Mouse (Mus musculus) midbrain, embryonic 16.5 days (tissue): ENCODE data around the gene Ky. TPM values are rescaled to one million over a fixed set of nuclear protein-coding genes. Genes with fewer than 3 reads are reported as not detected.

Experiments
- ATAC-seq: fragments of 200-750 bp; cut with Nextera tagmentation; 2 replicates; pipeline ENCODE4 v1.8.0; 2017; ENCODE audit warnings: moderate TSS enrichment
- H3K27ac ChIP-seq: fragments of 300-500 bp; sonication (generic); 2 replicates; pipeline ENCODE4 v1.5.1; 2014; ENCODE audit warnings: mild to moderate bottlenecking, low read length, mixed read lengths
- H3K27me3 ChIP-seq: fragments of 300-500 bp; sonication (generic); 2 replicates; pipeline ENCODE4 v1.6.1; 2014; ENCODE audit warnings: low read depth, low read length, mixed read lengths; ENCODE audit not compliant: control insufficient read depth, insufficient read depth
- H3K36me3 ChIP-seq: fragments of 300-500 bp; sonication (generic); 2 replicates; pipeline ENCODE4 v1.6.1; 2014; ENCODE audit warnings: mild to moderate bottlenecking, low read length, moderate library complexity, mixed read lengths; ENCODE audit not compliant: control insufficient read depth, insufficient read depth
- H3K4me1 ChIP-seq: fragments of 300-500 bp; sonication (generic); 2 replicates; pipeline ENCODE4 v1.6.1; 2014; ENCODE audit warnings: mild to moderate bottlenecking, low read length, mixed read lengths; ENCODE audit not compliant: control insufficient read depth, insufficient read depth
- H3K4me2 ChIP-seq: fragments of 300-500 bp; sonication (generic); 2 replicates; pipeline ENCODE4 v1.6.1; 2014; ENCODE audit warnings: mild to moderate bottlenecking, low read length, mixed read lengths
- H3K4me3 ChIP-seq: fragments of 300-500 bp; sonication (generic); 2 replicates; pipeline ENCODE4 v1.5.1; 2014; ENCODE audit warnings: low read depth, mild to moderate bottlenecking, low read length, moderate library complexity, mixed read lengths
- H3K9ac ChIP-seq: fragments of 300-500 bp; sonication (generic); 2 replicates; pipeline ENCODE4 v1.6.1; 2014; ENCODE audit warnings: low read depth, low read length, mixed read lengths
- H3K9me3 ChIP-seq: fragments of 300-500 bp; sonication (generic); replicated peaks from 2 replicates; pipeline ENCODE4 v1.6.1; 2014; ENCODE audit warnings: mild to moderate bottlenecking, low read length, mixed read lengths; ENCODE audit not compliant: control insufficient read depth, poor library complexity, severe bottlenecking
- WGBS: fragments of 180-500 bp; shearing (Covaris S2); extraction: QIAGEN DNeasy Blood & Tissue Kit; methylation state at CpG from one replicate; pipeline ENCODE4 v1.1.7; 2014; 5-methylcytosine and 5-hydroxymethylcytosine counted together
- polyA plus RNA-seq: library from polyadenylated mRNA; unstranded; fragments of >200 nt; fragmentation: Nextera tagmentation; extraction: Ambion mirVana; gene quantifications from 2 replicates; pipeline ENCODE4 v1.2.1, GENCODE M21; 2015

The Ky gene
- polyA plus RNA-seq, 1 experiment from 2014 or later: 0.90 TPM

DNA sequence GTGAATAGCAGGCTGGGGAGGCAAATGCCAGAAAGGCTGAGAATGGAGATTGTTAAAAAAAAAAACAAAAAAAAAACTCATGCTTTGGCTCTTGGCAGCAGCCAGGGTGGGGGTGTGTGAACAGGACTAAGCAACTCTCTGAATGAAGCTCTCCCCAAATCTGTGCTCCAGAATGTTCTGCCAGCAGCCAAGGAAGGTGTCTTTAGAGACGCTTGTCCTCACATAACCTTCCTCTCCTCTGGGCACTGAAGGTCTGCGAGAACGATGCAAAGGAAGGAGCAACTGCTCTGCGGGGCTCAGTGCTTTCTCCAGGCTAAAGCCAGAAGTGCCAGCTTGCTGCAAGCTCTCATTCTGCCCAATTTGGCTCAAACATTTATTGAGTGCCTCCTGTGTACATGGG is 6.3 kb upstream of the Ky start:
- WGBS: 92% methylated on average over 4 of the region's 4 CpGs
- Histone ChIP-seq H3K27me3 (no peaks in the 10 kb centered on the region), H3K36me3 (no peaks in the 10 kb centered on the region), H3K9me3 (no peaks in the 10 kb centered on the region), H3K4me1 (no peaks in the 10 kb centered on the region), H3K4me2 (no peak overlapping the region), H3K27ac (no peak overlapping the region), H3K4me3 (no peak overlapping the region), H3K9ac (no peak overlapping the region)
- ATAC-seq: no peak

DNA sequence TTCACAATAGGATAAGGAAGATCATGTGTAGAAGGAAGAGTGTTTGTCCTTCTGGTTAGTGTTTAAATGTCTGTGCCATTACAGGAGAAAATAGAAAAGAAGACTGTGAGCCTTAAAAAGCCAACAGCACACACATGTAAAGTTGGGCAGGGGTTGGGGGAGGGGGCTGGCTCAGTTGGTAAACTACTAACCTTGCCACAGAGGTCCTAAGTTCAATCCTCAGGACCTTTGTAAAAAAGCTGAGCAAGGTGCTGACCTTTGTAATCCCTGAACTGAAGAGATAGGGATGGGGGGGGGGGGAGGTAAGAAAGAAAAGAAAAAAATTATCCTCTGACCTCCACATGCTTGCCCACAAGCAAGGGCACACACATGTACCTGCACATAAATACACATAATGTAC is 5.8 kb upstream of the Ky start:
- Histone ChIP-seq H3K9ac (no peak overlapping the region), H3K4me1 (no peaks in the 10 kb centered on the region), H3K27me3 (no peaks in the 10 kb centered on the region), H3K4me3 (no peak overlapping the region), H3K27ac (no peak overlapping the region), H3K36me3 (no peaks in the 10 kb centered on the region), H3K9me3 (no peaks in the 10 kb centered on the region), H3K4me2 (no peak overlapping the region)
- ATAC-seq: no peak

DNA sequence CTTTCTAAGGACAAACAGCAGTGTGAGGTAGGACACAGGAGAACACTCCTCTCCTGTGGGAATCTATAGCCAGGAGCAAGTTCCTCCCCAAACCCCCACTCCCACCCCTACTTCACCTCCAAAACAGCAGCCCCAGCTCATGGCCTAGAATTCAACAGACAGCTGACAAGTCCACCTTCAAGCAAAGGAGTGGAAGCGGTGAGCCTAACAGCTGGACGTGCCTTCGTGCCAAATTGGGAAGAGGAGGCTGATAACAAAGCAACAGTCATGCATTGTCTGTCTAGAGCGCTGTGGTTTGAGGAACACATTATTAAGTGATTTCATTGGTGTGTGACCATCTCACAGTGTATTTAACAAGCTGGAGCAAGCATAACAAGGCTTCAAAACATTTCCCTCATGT is 4.4 kb upstream of the Ky start:
- no peak overlapping the region for H3K27ac ChIP-seq
- no peak overlapping the region for H3K9ac ChIP-seq
- H3K4me1 ChIP-seq: peaks cover 3% of the 10 kb centered on the region; the same call in 1 of the 2 replicates
- H3K36me3 ChIP-seq: no peaks in the 10 kb centered on the region
- H3K9me3 ChIP-seq: no peaks in the 10 kb centered on the region
- 55% methylated on average over 4 of the region's 4 CpGs for WGBS
- no peaks in the 10 kb centered on the region for H3K27me3 ChIP-seq
- H3K4me2 ChIP-seq: no peak overlapping the region
- no peak overlapping the region for H3K4me3 ChIP-seq
- ATAC-seq: no peak

DNA sequence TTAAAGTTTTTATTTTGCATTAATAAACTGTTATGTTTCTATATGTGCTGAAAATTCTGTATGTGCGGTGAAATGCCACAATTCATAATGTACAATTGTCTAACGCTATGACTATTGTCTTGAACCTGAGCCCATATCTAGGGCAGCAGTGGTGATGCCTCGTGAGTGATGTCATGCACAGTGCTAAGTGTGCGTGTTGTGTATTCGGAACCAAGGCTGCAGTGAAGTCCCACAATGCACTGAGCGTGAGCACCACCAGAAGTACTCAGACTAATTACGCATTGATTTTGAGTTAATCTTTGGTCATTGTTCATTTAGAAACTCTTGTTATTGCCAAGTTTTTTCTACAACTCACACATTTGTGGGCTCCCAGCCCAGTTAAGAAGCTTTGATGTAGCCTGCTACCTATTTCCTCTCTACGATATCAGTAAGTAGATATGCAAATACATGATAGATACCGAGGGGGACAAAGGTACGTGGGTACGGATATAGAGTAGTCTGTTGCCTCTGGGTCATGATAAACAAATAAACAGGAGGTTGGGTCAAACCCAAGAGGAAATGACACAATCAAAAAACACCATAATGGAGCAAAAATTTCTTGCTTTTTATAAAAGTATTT is 3.4 kb upstream of the Ky start:
- Histone ChIP-seq H3K27ac (no peak overlapping the region), H3K4me3 (no peak overlapping the region), H3K4me1 (peaks cover 8% of the 10 kb centered on the region; the same call in 1 of the 2 replicates), H3K4me2 (no peak overlapping the region), H3K9ac (no peak overlapping the region), H3K27me3 (peaks cover 5% of the 10 kb centered on the region), H3K9me3 (no peaks in the 10 kb centered on the region), H3K36me3 (no peaks in the 10 kb centered on the region)
- WGBS: 85% methylated on average over 11 of the region's 11 CpGs
- no peak for ATAC-seq

DNA sequence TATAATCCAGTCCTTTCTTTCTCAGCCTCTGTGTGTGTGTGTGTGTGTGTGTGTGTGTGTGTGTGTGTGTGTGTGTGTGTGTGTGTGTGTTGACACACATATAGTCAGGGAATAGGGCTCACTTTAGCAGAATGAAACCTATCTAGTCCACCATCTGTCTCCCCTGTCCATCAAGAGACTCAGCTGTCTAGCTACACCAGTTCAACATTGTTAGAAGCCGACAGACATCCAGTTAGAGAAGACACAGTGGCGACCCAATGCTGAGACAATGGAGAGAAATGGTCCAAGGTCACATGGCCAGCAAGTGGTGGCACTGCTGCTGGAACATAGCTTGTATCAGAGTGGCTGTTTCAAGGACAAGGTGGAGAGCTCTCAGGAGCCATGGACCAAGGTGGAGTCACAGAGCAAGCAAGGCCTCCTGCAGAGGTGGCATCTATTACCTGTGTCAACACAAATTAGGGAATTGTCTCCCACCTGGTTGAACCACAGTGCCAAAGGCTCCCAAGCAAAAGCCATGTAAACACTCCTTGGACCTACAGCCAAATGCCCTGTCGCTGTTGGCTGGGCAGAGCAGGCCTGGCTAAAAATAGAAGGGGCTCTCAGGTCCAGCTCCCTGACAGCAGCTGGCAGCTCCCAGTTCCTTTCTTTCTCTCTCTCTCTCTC is 703 bp upstream of the Ky start:
- Histone ChIP-seq H3K36me3 (no peaks in the 10 kb centered on the region), H3K27ac (no peak overlapping the region), H3K4me3 (no peak overlapping the region), H3K9ac (no peak overlapping the region), H3K4me2 (no peak overlapping the region), H3K9me3 (no peaks in the 10 kb centered on the region), H3K4me1 (peaks cover 8% of the 10 kb centered on the region; the same call in 1 of the 2 replicates), H3K27me3 (peaks cover 8% of the 10 kb centered on the region)
- 81% methylated on average over 3 of the region's 3 CpGs for WGBS
- no peak for ATAC-seq

DNA sequence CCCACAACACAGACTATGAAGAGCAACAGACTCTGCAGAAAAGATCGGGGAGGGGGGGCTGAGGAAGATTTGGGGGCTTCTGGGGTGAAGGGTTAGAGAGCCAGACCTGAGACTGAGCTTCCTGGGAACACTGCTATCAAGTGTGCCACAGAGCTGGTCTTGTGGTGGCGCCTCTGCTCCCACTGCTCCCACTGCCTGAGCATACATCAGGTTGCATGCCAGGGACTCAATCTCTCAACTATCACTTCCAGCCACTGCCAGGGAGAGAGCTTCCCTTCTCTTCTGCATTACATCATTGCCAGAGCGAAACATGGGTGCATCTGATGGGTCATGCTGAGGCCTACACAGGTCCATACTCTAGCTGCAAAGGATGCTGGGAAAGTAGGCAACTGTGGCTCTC is 2.8 kb downstream of the Ky start:
- Histone ChIP-seq H3K4me3 (no peak overlapping the region), H3K4me1 (peaks cover 8% of the 10 kb centered on the region; the same call in 1 of the 2 replicates), H3K36me3 (no peaks in the 10 kb centered on the region), H3K27ac (no peak overlapping the region), H3K27me3 (peaks cover 8% of the 10 kb centered on the region), H3K9ac (no peak overlapping the region), H3K9me3 (no peaks in the 10 kb centered on the region), H3K4me2 (no peak overlapping the region)
- WGBS: 86% methylated on average over 3 of the region's 3 CpGs
- ATAC-seq: no peak

DNA sequence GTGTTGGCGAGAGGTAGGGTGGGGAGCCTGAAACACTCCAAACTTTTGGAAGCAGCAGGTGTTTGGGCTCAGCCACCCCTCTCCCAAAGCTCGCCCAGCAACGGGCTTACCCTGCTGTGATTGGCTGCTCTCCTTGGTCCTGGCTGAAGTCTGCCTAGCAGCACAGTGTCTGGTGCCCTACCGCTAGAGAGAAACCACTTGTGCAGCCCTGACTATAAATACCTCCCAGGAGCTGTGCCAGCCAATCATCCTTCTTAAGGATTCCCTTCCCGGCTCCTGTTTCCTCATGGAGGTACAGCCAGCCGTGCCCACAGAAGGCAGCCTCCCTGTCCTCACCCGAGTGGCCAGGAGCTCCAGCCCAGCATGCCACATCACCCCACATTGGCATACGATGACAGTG is 5.9 kb downstream of the Ky start:
- Histone ChIP-seq H3K4me1 (peaks cover 2% of the 10 kb centered on the region; the same call in 1 of the 2 replicates), H3K27ac (no peak overlapping the region), H3K36me3 (no peaks in the 10 kb centered on the region), H3K9ac (no peak overlapping the region), H3K4me2 (no peak overlapping the region), H3K27me3 (peaks cover 8% of the 10 kb centered on the region), H3K9me3 (no peaks in the 10 kb centered on the region), H3K4me3 (no peak overlapping the region)
- no peak for ATAC-seq
- WGBS: 42% methylated on average over 8 of the region's 8 CpGs

DNA sequence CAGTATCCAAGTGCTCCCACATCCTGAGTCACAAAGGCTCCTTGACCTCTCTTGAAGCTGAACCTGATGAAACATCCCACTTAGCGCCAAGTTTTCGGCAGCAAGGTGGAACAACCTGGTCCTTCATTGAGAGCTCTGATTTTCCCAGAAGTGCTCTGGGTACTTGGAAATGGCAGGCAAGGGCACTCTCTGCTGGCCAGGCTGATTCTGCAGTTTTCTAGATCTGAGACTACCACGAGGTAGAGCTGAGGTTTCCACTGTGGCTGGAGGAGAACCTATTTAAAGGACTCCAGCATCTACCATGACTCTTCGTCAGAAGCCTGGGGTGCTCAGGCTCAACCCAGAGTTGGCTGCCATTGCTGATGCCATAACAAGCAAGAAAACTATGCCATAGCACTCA is 8.0 kb downstream of the Ky start:
- H3K4me2 ChIP-seq: no peak overlapping the region
- H3K27ac ChIP-seq: no peak overlapping the region
- no peaks in the 10 kb centered on the region for H3K4me1 ChIP-seq
- H3K27me3 ChIP-seq: no peaks in the 10 kb centered on the region
- no peak for ATAC-seq
- no peak overlapping the region for H3K9ac ChIP-seq
- no peak overlapping the region for H3K4me3 ChIP-seq
- no peaks in the 10 kb centered on the region for H3K9me3 ChIP-seq
- 84% methylated on average over 4 of the region's 4 CpGs for WGBS
- H3K36me3 ChIP-seq: no peaks in the 10 kb centered on the region

DNA sequence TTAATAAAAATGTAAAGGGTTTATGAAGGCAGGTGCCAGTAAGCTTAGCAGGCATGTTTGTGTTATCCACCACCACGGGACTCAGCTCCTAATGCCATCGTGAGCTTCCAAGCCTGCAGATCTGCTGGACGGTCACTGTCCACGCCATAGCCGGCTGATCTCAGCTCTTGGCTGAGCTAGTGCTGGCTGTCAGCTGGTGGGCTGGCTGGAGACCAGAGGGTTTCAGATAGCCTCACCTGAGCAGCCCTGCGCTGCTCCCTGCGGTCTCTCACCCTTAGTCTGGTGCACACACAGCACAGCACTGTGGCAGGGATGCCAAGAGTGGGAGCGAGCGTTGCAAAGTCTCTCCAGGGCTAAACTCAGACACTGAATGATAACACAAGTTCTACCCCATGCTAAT is 12.9 kb downstream of the Ky start:
- no peak overlapping the region for H3K4me2 ChIP-seq
- H3K4me1 ChIP-seq: no peaks in the 10 kb centered on the region
- WGBS: 94% methylated on average over 9 of the region's 9 CpGs
- H3K27ac ChIP-seq: no peak overlapping the region
- no peaks in the 10 kb centered on the region for H3K27me3 ChIP-seq
- H3K4me3 ChIP-seq: no peak overlapping the region
- ATAC-seq: no peak
- H3K36me3 ChIP-seq: no peaks in the 10 kb centered on the region
- no peaks in the 10 kb centered on the region for H3K9me3 ChIP-seq
- H3K9ac ChIP-seq: no peak overlapping the region
